Mouse (Mus musculus) liver, embryonic 14.5 days (tissue): ENCODE measurements around the gene Tac2.

Experiments used
- CTCF ChIP-seq: IDR thresholded peaks from 2 replicates; pipeline ENCODE4 v1.5.1; 2016; ENCODE audit warnings: antibody characterized with exemption, low read depth, control low read depth
- EP300 ChIP-seq: IDR thresholded peaks from 2 replicates; pipeline ENCODE4 v1.6.1; 2016; ENCODE audit warnings: antibody characterized with exemption, low read depth

- no peak for TF ChIP-seq EP300
- TF ChIP-seq CTCF, result no peak
These were observed 26.0 kb downstream of the Tac2 start for GRCm38 (mm10) chr10:127750136-127750777.
